24 mouse cellular contexts compared by ENCODE assay signal in genomic region chr1:181291966-181292365, GRCm38 (mm10).
DNase-seq lines count a peak whose midpoint lies in the region; ATAC-seq lines count a peak whose summit lies in the region.
"Had no signal": no experiment of that assay in that cellular context is flagged by ENCODE, and none has a peak within 500 bp of the region (broad histone marks: within the 10 kb centered on the region; RNA-seq: fewer than 3 reads in every experiment).

No protein-coding gene starts in this region.

- H3K4me3 ChIP-seq in heart, embryonic 10.5 days, result no peak overlapping the region
- H3K4me3 ChIP-seq in heart, embryonic 11.5 days (ENCODE audit: low read depth, low read length), result no peak overlapping the region
- H3K4me3 ChIP-seq in liver, embryonic 11.5 days (ENCODE audit: low read depth, low read length), result no peak overlapping the region
- H3K4me3 ChIP-seq in liver, embryonic 12.5 days, result no peak overlapping the region
- H3K4me3 ChIP-seq: embryonic facial prominence, embryonic 10.5 days; embryonic facial prominence, embryonic 12.5 days; forebrain, embryonic 13.5 days; forebrain, embryonic 15.5 days had no signal

- no peak overlapping the region for H3K27ac ChIP-seq in heart, embryonic 10.5 days
- H3K27ac ChIP-seq in heart, embryonic 11.5 days (ENCODE audit: low read depth, low read length), result no peak overlapping the region
- no peak overlapping the region for H3K27ac ChIP-seq in liver, embryonic 11.5 days (ENCODE audit: low read depth, low read length)
- H3K27ac ChIP-seq in liver, embryonic 12.5 days, result no peak overlapping the region
- H3K27ac ChIP-seq: embryonic facial prominence, embryonic 10.5 days; embryonic facial prominence, embryonic 12.5 days; forebrain, embryonic 13.5 days; forebrain, embryonic 15.5 days had no signal

- H3K27me3 ChIP-seq in heart, embryonic 10.5 days (ENCODE audit: insufficient read depth, poor library complexity, severe bottlenecking), result no peaks in the 10 kb centered on the region
- H3K27me3 ChIP-seq in heart, embryonic 11.5 days (ENCODE audit: control insufficient read depth, insufficient read depth, low read length), result no peaks in the 10 kb centered on the region
- H3K27me3 ChIP-seq in liver, embryonic 11.5 days (replicated peaks; ENCODE audit: control insufficient read depth, insufficient read depth, low read length), result no peaks in the 10 kb centered on the region
- H3K27me3 ChIP-seq in liver, embryonic 12.5 days (replicated peaks), result peaks cover 46% of the 10 kb centered on the region
- H3K27me3 ChIP-seq: CH12.LX; embryonic facial prominence, embryonic 12.5 days; forebrain, embryonic 13.5 days; forebrain, embryonic 15.5 days had no signal

- peaks cover 9% of the 10 kb centered on the region for H3K4me1 ChIP-seq in heart, embryonic 10.5 days
- no peaks in the 10 kb centered on the region for H3K4me1 ChIP-seq in heart, embryonic 11.5 days (ENCODE audit: control insufficient read depth, insufficient read depth, low read length)
- no peaks in the 10 kb centered on the region for H3K4me1 ChIP-seq in liver, embryonic 11.5 days (replicated peaks; ENCODE audit: control insufficient read depth, insufficient read depth, low read length)
- H3K4me1 ChIP-seq in liver, embryonic 12.5 days, result 0 out of 2 replicates have a peak, but pooled peaks cover 4% of the 10 kb centered on the region
- H3K4me1 ChIP-seq: embryonic facial prominence, embryonic 10.5 days; embryonic facial prominence, embryonic 12.5 days; forebrain, embryonic 13.5 days; forebrain, embryonic 15.5 days had no signal

- no peaks in the 10 kb centered on the region for H3K36me3 ChIP-seq in heart, embryonic 10.5 days
- H3K36me3 ChIP-seq in heart, embryonic 11.5 days (ENCODE audit: control insufficient read depth, insufficient read depth, low read length), result no peaks in the 10 kb centered on the region
- H3K36me3 ChIP-seq in liver, embryonic 11.5 days (ENCODE audit: control insufficient read depth, insufficient read depth, low read length), result no peaks in the 10 kb centered on the region
- H3K36me3 ChIP-seq in liver, embryonic 12.5 days, result no peaks in the 10 kb centered on the region
- H3K36me3 ChIP-seq: embryonic facial prominence, embryonic 10.5 days; embryonic facial prominence, embryonic 12.5 days; forebrain, embryonic 15.5 days; G1E had no signal

- DNase-seq in heart, embryonic 10.5 days (ENCODE audit: low spot score), result peak; percentile 48
- peak; percentile 25 for DNase-seq in liver, embryonic 11.5 days (ENCODE audit: low spot score)
- peak; percentile 28 for DNase-seq in testis, postnatal 10 days (ENCODE audit: low spot score)
- no peak for DNase-seq in testis, postnatal 14 days (ENCODE audit: low spot score)
- DNase-seq: adrenal gland, adult 8-10 months; adrenal gland, postnatal 14 days; adrenal gland, postnatal 36 days; B cell, adult 2 months; cerebellum, adult 11-12 months; cerebellum, adult 2 months; cerebellum, adult 9-10 months; cerebellum, postnatal 10 days; cerebellum, postnatal 25 days had no signal

- no peaks in the 10 kb centered on the region for H3K9me3 ChIP-seq in heart, embryonic 10.5 days
- no peaks in the 10 kb centered on the region for H3K9me3 ChIP-seq in heart, embryonic 11.5 days (replicated peaks; ENCODE audit: control insufficient read depth, low read length)
- no peaks in the 10 kb centered on the region for H3K9me3 ChIP-seq in liver, embryonic 11.5 days (ENCODE audit: control insufficient read depth, low read length)
- H3K9me3 ChIP-seq in liver, embryonic 12.5 days (replicated peaks), result no peaks in the 10 kb centered on the region
- H3K9me3 ChIP-seq: embryonic facial prominence, embryonic 10.5 days; forebrain, embryonic 13.5 days; forebrain, embryonic 15.5 days; G1E had no signal

- 81% methylated on average over 5 of the region's 5 CpGs for WGBS in heart, embryonic 10.5 days
- WGBS in heart, embryonic 11.5 days (ENCODE audit: insufficient replicate concordance), result 81% methylated on average over 5 of the region's 5 CpGs
- 78% methylated on average over 5 of the region's 5 CpGs for WGBS in liver, embryonic 11.5 days
- WGBS in liver, embryonic 12.5 days (ENCODE audit: insufficient replicate concordance), result 66% methylated on average over 5 of the region's 5 CpGs

- no peak overlapping the region for H3K9ac ChIP-seq in heart, embryonic 11.5 days (ENCODE audit: low read depth, low read length)
- no peak overlapping the region for H3K9ac ChIP-seq in liver, embryonic 11.5 days (ENCODE audit: low read depth, low read length)
- no peak overlapping the region for H3K9ac ChIP-seq in liver, embryonic 12.5 days
- H3K9ac ChIP-seq: embryonic facial prominence, embryonic 12.5 days; forebrain, embryonic 13.5 days; forebrain, embryonic 15.5 days had no signal

- ATAC-seq in heart, embryonic 11.5 days (replicated peaks; ENCODE audit: insufficient number of reproducible peaks, low FRiP score, low TSS enrichment), result no peak
- no peak for ATAC-seq in liver, embryonic 11.5 days (replicated peaks; ENCODE audit: low FRiP score)
- ATAC-seq in liver, embryonic 12.5 days, result no peak
- ATAC-seq: activated CD4-positive, CD25-positive, alpha-beta regulatory T cell, adult 4 months; CD4-positive, CD25-positive, alpha-beta regulatory T cell, adult 4 months; forebrain, embryonic 13.5 days; forebrain, embryonic 15.5 days; Patski had no signal

- no peak overlapping the region for H3K4me2 ChIP-seq in heart, embryonic 11.5 days
- no peak overlapping the region for H3K4me2 ChIP-seq in liver, embryonic 11.5 days
- no peak overlapping the region for H3K4me2 ChIP-seq in liver, embryonic 12.5 days
- H3K4me2 ChIP-seq: embryonic facial prominence, embryonic 12.5 days; forebrain, embryonic 13.5 days; forebrain, embryonic 15.5 days had no signal
